Mouse (Mus musculus) gastrocnemius, postnatal 4 days (tissue): Measurements from ENCODE around the gene Aldh3b3. TPM values are rescaled to one million over a fixed set of nuclear protein-coding genes. Genes with fewer than 3 reads are reported as not detected.

Experiments used
- DNase-seq, 2 experiments: peaks; one replicate each; pipeline ENCODE4 v3.0.0; 2021 to 2022; ENCODE audit warnings: low spot score in 2 of 2, mixed read lengths in 2 of 2
- total RNA-seq, 2 experiments: library from RNA; stranded (reverse); gene quantifications; 2 replicates each; pipeline ENCODE4 v1.2.3; 2021

The Aldh3b3 gene
- total RNA-seq, 2 experiments from 2014 or later, result 0.08 to 0.12 TPM

DNA sequence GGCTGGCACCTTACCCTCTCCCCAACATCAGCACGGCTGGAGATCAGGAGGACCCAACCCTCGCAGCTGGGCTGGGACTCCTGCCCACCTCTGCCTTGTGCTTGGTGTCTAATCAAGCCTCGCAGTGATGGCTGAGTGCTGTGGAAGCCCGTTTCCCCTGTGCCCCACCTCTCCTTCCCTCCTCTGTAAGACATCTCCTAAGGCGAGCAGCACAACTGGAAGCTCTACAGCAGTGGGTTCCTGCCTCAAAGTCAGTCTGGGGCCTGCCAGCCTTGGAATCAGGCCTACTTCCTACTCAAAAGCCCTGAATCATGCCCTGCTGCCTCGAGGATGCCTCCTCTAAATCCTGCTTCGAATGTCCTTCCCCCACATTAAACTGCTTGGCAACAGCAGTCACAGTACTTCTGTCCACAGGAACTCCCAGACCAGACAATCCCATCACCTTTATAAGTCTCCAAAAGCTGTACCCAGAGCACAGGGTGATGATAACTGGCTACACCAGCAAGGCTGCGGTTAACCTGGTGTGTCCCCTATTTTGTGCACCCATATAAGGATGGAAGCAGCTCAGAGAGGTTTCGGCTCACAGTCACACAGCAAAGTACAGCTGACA, 40.8 kb downstream of the Aldh3b3 start:
- DNase-seq, result peak in 1 of 2 experiments; percentile 15

DNA sequence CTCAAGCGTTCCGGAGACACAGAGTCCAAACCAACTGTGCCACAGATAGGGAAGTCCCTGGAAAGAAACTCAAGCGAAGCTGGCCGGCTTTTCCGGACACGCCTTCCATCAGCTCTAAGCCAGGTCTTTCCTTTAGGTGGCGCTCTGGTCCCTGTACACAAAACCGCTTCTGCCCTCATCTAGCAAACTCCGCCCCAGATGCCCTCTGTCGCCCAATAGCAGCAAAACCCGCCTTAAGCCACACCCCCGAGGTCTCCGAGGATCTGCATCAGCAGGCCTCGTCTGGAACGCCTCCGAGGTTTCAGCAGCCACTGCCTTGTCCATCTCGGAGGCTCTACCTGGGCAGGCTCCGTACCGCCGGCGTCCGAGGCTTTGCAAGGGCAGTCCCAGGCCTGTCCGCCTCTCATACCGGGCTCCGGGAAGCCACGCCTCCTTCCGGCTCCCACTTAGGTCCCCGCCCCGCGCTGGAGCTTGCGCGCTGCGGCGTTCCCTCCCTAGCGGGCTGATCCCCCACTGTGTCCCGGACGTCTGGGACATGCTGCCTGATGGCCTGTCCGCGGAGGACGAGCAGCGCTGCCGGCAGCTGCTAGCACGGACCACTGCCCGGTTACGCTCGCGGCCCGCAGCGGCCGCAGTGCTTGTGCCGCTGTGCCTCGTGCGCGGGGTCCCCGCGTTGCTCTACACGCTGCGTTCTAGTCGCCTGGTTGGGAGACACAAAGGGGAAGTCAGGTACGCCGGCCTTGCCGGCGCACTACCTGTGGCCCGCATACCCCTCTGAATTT, 41.9 kb downstream of the Aldh3b3 start, which contains the start of the genes Nudt8 and Gm49405:
Gene Nudt8, plus strand, starts transcription at position 462 of the 782 bp plus-strand sequence.
Gene Gm49405, plus strand, starts transcription at position 508 of the 782 bp plus-strand sequence.
- DNase-seq, result peak; percentile 81 to 94

DNA sequence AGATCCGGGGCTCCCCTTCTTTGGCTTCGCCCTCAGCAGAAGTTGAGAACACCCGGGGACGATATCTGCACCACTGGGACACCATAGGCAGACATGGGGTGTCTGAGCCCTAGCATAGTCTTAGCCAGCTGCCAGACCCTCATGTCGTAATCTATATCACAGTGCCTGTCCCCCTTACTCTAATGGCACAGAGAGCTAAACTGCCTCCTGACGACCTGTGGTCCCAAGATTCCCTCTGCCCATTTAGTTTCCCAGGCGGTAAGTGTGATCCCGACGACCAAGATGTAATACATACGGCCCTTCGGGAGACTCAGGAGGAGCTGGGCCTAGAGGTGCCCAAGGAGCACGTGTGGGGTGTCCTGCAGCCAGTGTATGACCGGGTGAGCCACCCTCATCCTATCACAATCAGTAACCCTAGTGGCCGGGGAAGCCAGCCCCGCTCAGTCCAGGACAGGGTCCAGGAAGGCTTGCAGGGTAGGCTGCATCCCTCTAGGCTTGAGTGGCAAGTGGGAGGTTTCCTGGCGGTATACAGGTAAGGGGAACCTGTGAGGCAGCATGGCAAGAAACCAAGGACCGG, 42.6 kb downstream of the Aldh3b3 start:
- no peak for DNase-seq

DNA sequence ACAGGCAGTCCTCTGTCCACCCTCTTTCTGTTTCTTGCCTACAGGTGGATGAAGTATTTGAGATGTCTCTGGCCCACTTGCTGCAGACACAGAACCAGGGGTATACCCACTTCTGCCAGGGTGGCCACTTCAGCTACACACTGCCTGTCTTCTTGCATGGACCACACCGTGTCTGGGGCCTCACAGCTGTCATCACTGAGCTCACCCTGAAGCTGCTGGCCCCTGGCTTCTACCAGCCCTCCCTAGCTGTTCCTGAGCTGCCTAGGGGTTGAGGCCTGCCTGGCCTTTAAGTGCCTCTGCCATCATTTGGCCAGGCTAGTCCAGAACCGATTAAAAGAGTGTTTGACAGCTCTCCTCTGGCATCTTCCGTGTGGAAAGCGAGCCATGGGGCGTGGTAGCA, 43.3 kb downstream of the Aldh3b3 start:
- DNase-seq, result no peak

DNA sequence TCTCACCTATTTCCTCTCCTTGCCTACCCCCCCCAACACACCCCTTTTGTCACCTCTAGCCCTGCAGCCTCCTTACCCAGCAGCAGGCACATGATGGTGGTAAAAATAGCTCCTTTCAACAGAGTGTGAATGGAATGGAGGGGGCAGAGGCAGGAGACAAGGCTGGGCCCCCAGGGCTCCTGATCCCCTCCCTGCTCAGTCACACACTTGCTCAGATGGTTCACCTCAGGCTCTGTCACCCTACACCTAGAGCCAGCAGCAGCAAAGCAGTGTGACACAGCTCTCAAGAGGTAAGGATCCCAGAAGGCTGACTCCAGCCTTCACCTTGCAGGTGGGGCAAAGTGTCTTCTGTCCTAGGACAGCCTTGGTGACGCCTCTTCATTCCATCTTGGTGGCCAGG, 44.7 kb downstream of the Aldh3b3 start, which contains the start of gene Doc2g:
Gene Doc2g, plus strand, starts transcription at position 202 of the 400 bp plus-strand sequence.
- DNase-seq, result no peak

DNA sequence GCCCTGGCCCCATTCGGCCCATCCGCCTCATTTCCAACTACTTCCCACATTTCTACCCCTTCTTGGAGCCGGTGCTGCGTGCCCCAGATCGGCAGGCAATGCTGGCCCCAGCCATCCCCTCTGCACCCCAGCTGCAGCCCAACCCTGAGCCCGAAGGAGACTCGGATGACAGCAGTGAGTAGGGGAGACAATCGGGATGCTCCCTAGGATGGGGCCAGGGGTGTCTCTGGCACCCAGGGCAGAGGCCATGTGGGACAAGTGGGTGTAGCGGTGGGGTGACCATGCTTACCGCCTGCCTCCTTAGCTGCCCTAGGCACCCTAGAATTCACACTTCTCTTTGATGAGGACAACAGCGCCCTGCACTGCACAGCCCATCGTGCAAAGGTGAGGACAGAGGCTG, 45.2 kb downstream of the Aldh3b3 start:
- no peak for DNase-seq

DNA sequence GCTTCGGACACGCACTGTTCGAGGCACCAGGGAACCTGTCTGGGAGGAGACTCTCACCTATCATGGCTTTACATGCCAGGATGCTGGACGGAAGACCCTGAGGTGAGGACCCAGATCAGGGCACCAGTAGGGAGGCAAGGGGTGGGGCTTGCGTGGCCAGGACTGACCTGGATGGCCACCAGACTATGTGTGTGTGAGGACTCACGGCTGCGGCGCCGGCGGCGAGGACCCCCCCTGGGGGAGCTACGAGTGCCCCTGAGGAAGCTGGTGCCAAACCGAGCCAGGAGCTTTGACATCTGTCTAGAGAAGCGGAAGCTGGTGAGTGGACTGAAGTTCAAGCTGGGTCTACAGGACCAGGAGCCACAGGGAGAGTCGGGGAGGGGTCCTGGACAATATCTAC, 45.9 kb downstream of the Aldh3b3 start:
- DNase-seq, result no peak

DNA sequence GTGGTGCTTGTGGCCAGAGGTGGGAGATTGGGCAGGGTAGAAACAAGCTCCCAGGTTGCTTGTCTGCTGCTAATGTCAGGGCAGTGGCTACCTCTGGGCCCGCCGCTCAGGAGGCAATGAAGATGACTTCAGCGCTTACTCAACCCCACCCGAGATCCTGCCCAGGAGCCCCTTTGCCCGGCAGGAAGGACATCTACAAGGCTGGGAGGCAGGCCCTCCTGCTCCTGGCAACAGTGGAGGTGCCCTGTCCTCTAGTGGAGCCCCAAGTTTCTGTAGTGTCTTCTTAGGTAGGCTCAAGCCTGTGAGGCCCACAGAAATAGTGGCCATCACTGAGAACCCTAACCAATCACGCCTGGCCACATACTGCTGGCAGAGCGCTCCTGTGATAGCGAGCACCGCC, 46.6 kb downstream of the Aldh3b3 start:
- no peak for DNase-seq

DNA sequence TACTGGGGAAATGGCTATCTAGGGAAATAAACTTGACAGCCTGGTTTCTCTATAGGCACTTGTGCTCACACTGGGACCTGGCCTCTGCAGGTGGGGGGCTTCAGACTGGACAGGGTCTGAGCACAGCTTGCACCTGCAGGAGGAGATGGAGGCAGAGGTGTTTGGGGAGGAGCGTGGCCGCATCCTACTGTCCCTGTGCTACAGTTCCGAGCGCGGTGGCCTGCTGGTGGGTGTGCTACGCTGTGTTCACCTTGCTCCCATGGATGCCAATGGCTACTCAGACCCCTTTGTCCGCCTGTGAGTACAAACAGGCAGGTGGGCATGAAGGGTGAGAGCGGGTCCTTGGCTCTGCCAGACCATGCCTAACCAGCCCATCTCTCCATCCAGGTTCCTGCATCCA, 47.5 kb downstream of the Aldh3b3 start:
- no peak for DNase-seq

DNA sequence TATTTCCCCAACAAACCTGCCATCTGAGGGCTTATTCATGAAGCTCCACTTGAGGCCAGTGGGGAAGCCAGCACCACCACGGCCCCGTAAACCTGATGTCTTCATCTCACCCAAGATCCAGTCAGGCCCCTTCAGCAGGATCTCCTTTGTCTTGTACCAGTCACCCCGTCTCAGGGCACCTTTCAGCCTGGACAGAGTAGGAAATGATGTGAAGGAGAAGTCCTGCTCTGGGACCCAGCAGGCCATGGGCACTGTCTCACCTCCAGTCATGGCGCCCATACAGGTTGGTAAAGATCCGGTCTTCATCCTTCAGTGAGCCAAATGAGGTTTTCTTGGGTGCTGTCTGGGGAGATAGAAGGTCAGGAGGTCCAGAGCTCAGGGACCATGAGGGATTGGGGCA, 52.6 kb downstream of the Aldh3b3 start:
- DNase-seq, result no peak

DNA sequence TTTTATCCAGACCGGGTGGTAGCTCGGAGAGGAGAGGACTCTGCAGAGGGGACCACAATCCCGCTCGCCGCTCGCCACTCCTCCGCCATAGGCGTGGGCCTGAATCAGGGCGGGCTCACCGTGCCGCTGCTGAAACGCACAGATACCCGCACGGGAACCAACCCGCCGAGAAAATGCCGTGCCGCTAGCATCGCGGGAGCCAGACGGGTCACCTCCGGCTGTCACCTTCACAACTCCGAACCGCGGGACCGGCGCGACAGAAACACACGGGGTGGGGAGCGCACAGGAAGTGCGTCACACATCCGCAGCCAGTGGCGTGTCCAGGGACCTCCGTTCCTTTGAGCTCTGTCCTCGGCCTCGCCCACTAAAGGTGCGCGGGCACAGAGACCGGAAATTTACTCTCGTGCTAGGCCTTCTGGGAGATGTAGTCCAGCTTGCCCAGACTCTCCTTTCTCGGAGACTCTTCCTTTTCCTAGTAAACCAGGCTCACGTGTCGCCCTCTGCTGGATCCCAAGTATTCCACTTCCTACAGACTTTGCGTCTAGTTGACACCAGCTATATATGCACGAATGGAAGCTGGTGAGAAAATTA, 54.1 kb downstream of the Aldh3b3 start, which contains the start of gene Ndufv1:
Gene Ndufv1, minus strand, starts transcription at position 375 of the 591 bp plus-strand sequence.
- DNase-seq, result peak; percentile 83 to 92

DNA sequence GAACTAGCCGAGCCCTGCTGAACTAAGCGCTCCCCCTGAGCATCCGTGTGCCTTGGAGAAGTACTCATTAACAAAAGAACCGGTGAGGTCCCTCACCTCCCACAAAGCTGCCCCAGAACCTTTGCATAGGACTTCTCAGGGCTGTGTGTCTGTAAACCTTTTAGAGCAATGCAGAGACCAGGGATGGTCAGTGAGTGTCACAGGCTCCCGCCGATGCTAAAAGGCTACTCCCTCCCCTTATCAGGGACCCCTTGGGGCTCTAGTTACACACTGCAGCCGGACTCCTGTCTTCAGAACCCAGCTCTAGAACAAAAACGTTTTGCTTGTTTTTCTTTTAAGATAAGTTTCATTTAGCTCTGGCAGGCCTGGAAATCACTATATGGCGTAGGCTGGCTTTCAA, 54.6 kb downstream of the Aldh3b3 start:
- DNase-seq, result no peak

DNA sequence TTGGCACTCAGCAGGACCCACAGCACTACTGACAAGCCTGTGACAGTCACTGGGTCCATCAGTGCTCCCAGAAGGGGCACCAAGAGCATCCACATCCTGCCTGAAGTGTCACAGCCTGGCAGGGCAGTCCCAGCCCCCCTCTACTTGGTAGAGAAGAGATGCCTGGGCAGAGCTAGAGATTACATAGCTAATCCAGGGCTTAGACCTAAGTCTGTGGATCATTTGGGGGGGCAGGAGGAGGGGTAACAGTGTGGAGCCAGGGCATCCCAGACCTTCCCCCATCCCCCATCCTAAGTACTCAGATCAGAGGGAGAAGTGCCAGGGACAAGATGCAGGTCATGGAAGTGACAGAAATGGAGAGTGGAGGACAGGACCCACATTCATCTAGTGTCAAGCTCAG, 56.4 kb downstream of the Aldh3b3 start:
- DNase-seq, result no peak

DNA sequence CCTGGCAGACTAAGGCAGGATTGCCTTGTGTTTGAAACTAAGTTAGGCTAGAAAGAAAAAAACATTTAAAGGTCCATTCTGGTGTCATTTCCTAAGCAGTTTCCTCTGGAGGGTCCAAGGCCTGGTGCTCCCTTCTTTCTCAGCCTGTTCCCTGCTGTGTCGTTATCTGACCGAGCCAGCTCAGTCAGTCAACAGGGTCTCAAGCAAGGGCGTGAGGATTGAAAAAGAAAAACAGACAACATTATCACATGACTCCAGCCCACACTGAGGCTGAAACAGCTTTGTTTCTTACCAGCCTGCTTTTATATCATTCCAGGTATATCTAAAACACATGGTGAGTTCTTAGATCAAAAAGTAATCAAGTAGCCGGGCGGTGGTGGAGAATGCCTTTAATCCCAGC, 57.2 kb downstream of the Aldh3b3 start:
- DNase-seq, result no peak

DNA sequence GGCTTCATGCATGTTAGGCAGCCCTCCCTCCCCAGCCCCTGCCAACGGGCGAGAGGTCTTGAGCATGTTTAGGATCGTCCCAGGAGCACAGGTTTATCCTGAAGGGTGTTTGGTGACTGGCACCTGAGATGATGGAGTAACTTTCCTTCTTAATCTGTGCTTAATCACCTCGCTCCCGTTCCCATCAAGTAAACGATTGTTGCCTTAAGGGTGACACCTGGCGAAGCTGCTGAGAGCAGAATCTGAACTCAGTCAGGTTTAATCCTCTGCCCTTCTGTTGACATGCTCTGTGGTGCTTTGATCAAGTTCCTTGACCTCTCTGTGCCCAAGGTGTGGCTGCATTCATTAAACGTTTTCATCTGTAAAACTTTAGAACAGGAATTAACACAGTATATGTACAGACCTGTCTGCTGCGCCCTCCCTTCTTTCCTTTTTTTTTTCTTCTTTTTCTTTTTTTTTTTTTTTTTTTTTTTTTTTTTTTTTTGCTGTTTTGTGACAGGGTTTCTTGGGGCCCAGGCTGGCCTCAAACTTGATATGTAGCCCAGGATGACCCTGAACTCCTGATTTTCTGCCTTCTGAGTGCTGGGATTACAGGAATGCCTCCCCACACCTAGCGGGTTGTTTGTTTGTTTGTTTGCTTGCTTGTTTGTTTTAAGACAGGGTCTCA, 59.6 kb downstream of the Aldh3b3 start:
- DNase-seq, result no peak

DNA sequence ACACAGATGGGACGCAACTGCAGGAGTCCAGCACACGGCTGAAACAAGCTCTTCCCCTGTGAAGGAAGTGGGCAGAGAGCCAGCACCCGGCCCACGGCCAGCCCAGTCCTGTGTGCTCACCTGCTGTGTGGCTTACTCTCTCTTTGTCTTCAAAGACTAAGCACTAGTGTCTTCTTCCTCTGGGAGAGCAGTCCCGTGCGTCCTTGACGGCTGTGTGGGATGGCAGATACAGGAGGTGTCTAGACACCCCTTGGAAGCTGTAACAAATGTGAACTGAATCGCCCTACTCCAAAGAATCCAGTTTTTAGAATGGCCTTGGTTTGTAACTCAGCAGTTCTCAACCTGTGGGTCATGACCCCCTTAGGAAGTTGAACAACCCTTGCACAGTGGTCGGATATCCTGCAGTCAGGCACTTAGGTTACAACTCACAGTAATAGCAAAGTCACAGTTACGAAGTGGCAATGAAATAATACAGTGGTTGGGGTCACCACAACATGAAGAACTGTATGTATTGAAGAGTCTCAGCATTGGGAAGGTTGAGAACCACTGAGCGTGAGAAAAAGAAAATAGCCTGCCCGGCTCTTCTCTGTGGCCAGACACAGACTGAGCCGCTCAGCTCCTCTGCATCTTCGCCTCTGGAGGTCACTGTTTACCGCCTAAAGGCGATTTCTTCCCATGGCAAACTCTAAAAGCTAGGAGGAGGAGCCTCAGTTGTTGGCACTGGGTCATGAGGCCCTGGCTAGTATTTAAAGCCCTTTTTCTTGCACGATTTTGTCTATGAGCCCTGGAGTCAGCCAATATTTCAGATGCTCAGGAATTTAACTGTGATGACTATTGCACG, 60.5 kb downstream of the Aldh3b3 start:
- DNase-seq, result peak; percentile 60 to 85
